Mouse (Mus musculus) thymus, adult 2 months (tissue): Measurements from ENCODE around the gene Slc17a4.

ENCODE experiments used
- CTCF ChIP-seq: fragments of 200-500 bp; IDR thresholded peaks from 2 replicates; pipeline ENCODE4 v1.5.1; 2012; ENCODE audit warnings: mild to moderate bottlenecking, control low read depth, low read length, moderate library complexity, borderline replicate concordance; ENCODE audit not compliant: control insufficient read depth, poor library complexity, insufficient read depth; ENCODE audit errors: extremely low read depth
- POLR2A ChIP-seq: fragments of 200-500 bp; IDR thresholded peaks from 2 replicates; pipeline ENCODE4 v1.6.1; 2012; ENCODE audit warnings: mild to moderate bottlenecking, low read length, control low read depth, moderate library complexity; ENCODE audit not compliant: control insufficient read depth, poor library complexity, insufficient read depth; ENCODE audit errors: extremely low read depth

DNA sequence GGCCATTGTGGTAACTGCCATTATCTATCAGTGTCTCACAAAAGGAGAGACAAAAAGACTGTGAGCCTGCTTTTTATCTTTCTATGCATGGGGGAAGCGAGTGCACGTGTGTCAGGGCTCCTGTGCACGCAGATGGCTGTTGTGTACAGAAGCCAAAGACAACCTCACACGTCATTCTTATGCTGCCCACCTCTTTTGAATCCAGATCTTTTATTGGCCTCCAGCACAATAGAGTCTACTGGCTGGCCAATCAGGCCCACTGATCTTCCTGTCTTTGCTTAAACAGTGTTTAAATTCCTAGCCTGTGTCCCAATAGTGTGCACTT is 21.6 kb downstream of the Slc17a4 start:
- TF ChIP-seq CTCF (no peak), POLR2A (no peak)
